ENCODE assay signal across 9 mouse cellular contexts in genomic region chr2:9876621-9877325, GRCm38 (mm10). TPM values are rescaled to one million over a fixed set of nuclear protein-coding genes. Genes with fewer than 3 reads are reported as not detected.
DNase-seq lines count a peak whose midpoint lies in the region; ATAC-seq and TF ChIP-seq lines count a peak whose summit lies in the region.
"Had no signal": no experiment of that assay in that cellular context is flagged by ENCODE, and none has a peak within 500 bp of the region (broad histone marks: within the 10 kb centered on the region; RNA-seq: fewer than 3 reads in every experiment).

No protein-coding gene starts in this region.

- peaks cover 51% of the 10 kb centered on the region for H3K4me1 ChIP-seq in heart, embryonic 12.5 days (replicated peaks)
- H3K4me1 ChIP-seq in G1E (ENCODE audit: insufficient read depth, low read depth, low read length), result peaks cover 55% of the 10 kb centered on the region
- peaks cover 51% of the 10 kb centered on the region for H3K4me1 ChIP-seq in hindbrain, embryonic 13.5 days (replicated peaks)
- peaks cover 14% of the 10 kb centered on the region; the same call in 1 of the 2 replicates for H3K4me1 ChIP-seq in midbrain, embryonic 16.5 days (ENCODE audit: control insufficient read depth, insufficient read depth, low read length)

- TF ChIP-seq CTCF in G1E (IDR thresholded peaks at IDR 0.05; ENCODE audit: low read depth, low read length), result no peak

- no peaks in the 10 kb centered on the region for H3K36me3 ChIP-seq in heart, embryonic 12.5 days
- H3K36me3 ChIP-seq in G1E (replicated peaks), result peaks cover 40% of the 10 kb centered on the region
- H3K36me3 ChIP-seq in hindbrain, embryonic 13.5 days, result no peaks in the 10 kb centered on the region
- no peaks in the 10 kb centered on the region for H3K36me3 ChIP-seq in midbrain, embryonic 16.5 days (ENCODE audit: control insufficient read depth, insufficient read depth, low read length)

- peak overlapping the region; percentile 73 for H3K27ac ChIP-seq in heart, embryonic 12.5 days (ENCODE audit: poor library complexity, severe bottlenecking)
- peak overlapping the region; percentile 77 for H3K27ac ChIP-seq in hindbrain, embryonic 13.5 days
- peak overlapping the region; percentile 81 for H3K27ac ChIP-seq in midbrain, embryonic 16.5 days (ENCODE audit: low read length)

- DNase-seq in heart, postnatal 36 days, result no peak
- DNase-seq in G1E (ENCODE audit: low spot score), result no peak
- DNase-seq in urinary bladder, postnatal 14 days (ENCODE audit: low spot score), result no peak
- no peak for DNase-seq in spleen, adult 12 weeks (ENCODE audit: low spot score)

- no peaks in the 10 kb centered on the region for H3K9me3 ChIP-seq in heart, embryonic 12.5 days (replicated peaks)
- no peaks in the 10 kb centered on the region for H3K9me3 ChIP-seq in G1E (replicated peaks)
- no peaks in the 10 kb centered on the region for H3K9me3 ChIP-seq in hindbrain, embryonic 13.5 days
- no peaks in the 10 kb centered on the region for H3K9me3 ChIP-seq in midbrain, embryonic 16.5 days (replicated peaks; ENCODE audit: control insufficient read depth, low read length, poor library complexity, severe bottlenecking)

- ATAC-seq in heart, embryonic 12.5 days (ENCODE audit: insufficient number of reproducible peaks, low FRiP score), result no peak
- ATAC-seq in G1E (ENCODE audit: extremely low read depth, insufficient number of reproducible peaks, low FRiP score, poor library complexity, severe bottlenecking), result no peak
- no peak for ATAC-seq in hindbrain, embryonic 13.5 days (ENCODE audit: low FRiP score)
- no peak for ATAC-seq in midbrain, embryonic 16.5 days
- ATAC-seq in megakaryocyte-erythroid progenitor cell, adult 5-6 weeks (replicated peaks; ENCODE audit: low FRiP score, low TSS enrichment, poor library complexity, severe bottlenecking), result no peak

- intact Hi-C loops in heart, postnatal 36 days (cut with DNase I), result loop anchor here (5.0 to 10.0 kb wide), 2 partner anchors 329 to 498 kb away; partner anchors contain the start of gene Sfmbt2

- WGBS in heart, embryonic 12.5 days, result 2% methylated on average over 31 of the region's 31 CpGs
- WGBS in hindbrain, embryonic 13.5 days, result 2% methylated on average over 31 of the region's 31 CpGs
- WGBS in midbrain, embryonic 16.5 days, result 3% methylated on average over 31 of the region's 31 CpGs

- peaks cover 23% of the 10 kb centered on the region for H3K27me3 ChIP-seq in heart, embryonic 12.5 days (replicated peaks)
- H3K27me3 ChIP-seq in G1E (ENCODE audit: insufficient read depth, low read length), result peaks cover 26% of the 10 kb centered on the region
- peaks cover 99% of the 10 kb centered on the region for H3K27me3 ChIP-seq in hindbrain, embryonic 13.5 days
- H3K27me3 ChIP-seq in midbrain, embryonic 16.5 days (ENCODE audit: control insufficient read depth, insufficient read depth, low read depth, low read length), result peaks cover 24% of the 10 kb centered on the region

- H3K4me3 ChIP-seq in heart, embryonic 12.5 days, result peak overlapping the region; percentile 60
- peak overlapping the region; percentile 64; the same call in 1 of the 2 replicates for H3K4me3 ChIP-seq in G1E (ENCODE audit: low read depth, low read length)
- H3K4me3 ChIP-seq in hindbrain, embryonic 13.5 days, result peak overlapping the region; percentile 41
- peak overlapping the region; percentile 47 for H3K4me3 ChIP-seq in midbrain, embryonic 16.5 days (ENCODE audit: low read depth, low read length)

- H3K9ac ChIP-seq in heart, embryonic 12.5 days, result peak overlapping the region; percentile 80
- H3K9ac ChIP-seq in hindbrain, embryonic 13.5 days, result peak overlapping the region; percentile 65
- peak overlapping the region; percentile 67 for H3K9ac ChIP-seq in midbrain, embryonic 16.5 days (ENCODE audit: low read depth, low read length)

- H3K4me2 ChIP-seq in heart, embryonic 12.5 days, result peak overlapping the region; percentile 95
- H3K4me2 ChIP-seq in hindbrain, embryonic 13.5 days, result peak overlapping the region; percentile 61
- peak overlapping the region; percentile 68 for H3K4me2 ChIP-seq in midbrain, embryonic 16.5 days (ENCODE audit: low read length)

RNA-seq across cellular contexts. Expression of gene 4930412O13Rik, which starts 4.3 kb away (rescaled TPM):
- polyA plus RNA-seq in heart, embryonic 12.5 days (2016; fragmentation: Nextera tagmentation; extraction: Ambion mirVana), result 1.7 and 1.8 TPM in 2 replicates
- total RNA-seq in heart, postnatal 36 days (2021), result not detected
- not detected in 2 replicates for total RNA-seq in G1E (2014; fragmentation: Nextera tagmentation)
- not detected in 2 replicates for total RNA-seq in G1E (2017)
- not detected in 2 replicates for polyA plus RNA-seq in G1E (2012)
- 1.1 and 2.5 TPM in 2 replicates for polyA plus RNA-seq in hindbrain, embryonic 13.5 days (2015; fragmentation: Nextera tagmentation; extraction: Ambion mirVana)
- polyA plus RNA-seq in midbrain, embryonic 16.5 days (2015; fragmentation: Nextera tagmentation; extraction: Ambion mirVana), result 1.1 and 1.6 TPM in 2 replicates
- not detected in 2 replicates for total RNA-seq in megakaryocyte-erythroid progenitor cell, adult 5-6 weeks (2014; fragmentation: Nextera tagmentation)
- total RNA-seq in megakaryocyte-erythroid progenitor cell, adult 5-6 weeks (2017), result not detected in 2 replicates
- polyA plus RNA-seq: large intestine, adult 2 months had no signal

RNA-seq across cellular contexts. Expression of gene 9230102O04Rik, which starts 12.6 kb away (rescaled TPM):
- polyA plus RNA-seq in heart, embryonic 12.5 days (2016; fragmentation: Nextera tagmentation; extraction: Ambion mirVana), result 1.0 TPM in 1 of 2 replicates, not detected in the other
- not detected for total RNA-seq in heart, postnatal 36 days (2021)
- total RNA-seq in G1E (2014; fragmentation: Nextera tagmentation), result 12.2 and 13.6 TPM in 2 replicates
- 3.9 and 5.0 TPM in 2 replicates for total RNA-seq in G1E (2017)
- polyA plus RNA-seq in G1E (2012), result 2.9 and 4.9 TPM in 2 replicates
- 1.4 and 2.7 TPM in 2 replicates for polyA plus RNA-seq in hindbrain, embryonic 13.5 days (2015; fragmentation: Nextera tagmentation; extraction: Ambion mirVana)
- polyA plus RNA-seq in midbrain, embryonic 16.5 days (2015; fragmentation: Nextera tagmentation; extraction: Ambion mirVana), result 2.3 and 4.0 TPM in 2 replicates
- not detected in 2 replicates for total RNA-seq in megakaryocyte-erythroid progenitor cell, adult 5-6 weeks (2014; fragmentation: Nextera tagmentation)
- not detected in 2 replicates for total RNA-seq in megakaryocyte-erythroid progenitor cell, adult 5-6 weeks (2017)
- polyA plus RNA-seq: large intestine, adult 2 months had no signal

RNA-seq across cellular contexts. Expression of gene Gata3, which starts 13.1 kb away (rescaled TPM):
- 7.9 and 8.0 TPM in 2 replicates for polyA plus RNA-seq in heart, embryonic 12.5 days (2016; fragmentation: Nextera tagmentation; extraction: Ambion mirVana)
- 1 to 10 TPM in 1 of 2 experiments, under 1 TPM in 1; 0.47 to 2.2 TPM for total RNA-seq in heart, postnatal 36 days (2021)
- total RNA-seq in G1E (2014; fragmentation: Nextera tagmentation), result 13.5 and 19.2 TPM in 2 replicates
- total RNA-seq in G1E (2017), result 1.9 TPM in 2 replicates
- 17.8 and 18.4 TPM in 2 replicates for polyA plus RNA-seq in G1E (2012)
- polyA plus RNA-seq in hindbrain, embryonic 13.5 days (2015; fragmentation: Nextera tagmentation; extraction: Ambion mirVana), result 32.3 and 59.4 TPM in 2 replicates
- 84.5 and 92.5 TPM in 2 replicates for polyA plus RNA-seq in midbrain, embryonic 16.5 days (2015; fragmentation: Nextera tagmentation; extraction: Ambion mirVana)
- 0.57 and 5.3 TPM in 2 replicates for total RNA-seq in megakaryocyte-erythroid progenitor cell, adult 5-6 weeks (2014; fragmentation: Nextera tagmentation)
- total RNA-seq in megakaryocyte-erythroid progenitor cell, adult 5-6 weeks (2017), result 0.23 and 1.8 TPM in 2 replicates
